Mouse (Mus musculus) erythroblast, embryonic 14.5 days (primary cell): Measurements from ENCODE around the gene Nln.

ENCODE experiments used
- GATA1 ChIP-seq: IDR thresholded peaks from 2 replicates; pipeline ENCODE4 v1.6.1; 2012; ENCODE audit warnings: low read length, inconsistent platforms, mixed read lengths
- TAL1 ChIP-seq: IDR thresholded peaks from 3 replicates; pipeline ENCODE4 v1.6.1; 2012; ENCODE audit warnings: low read length, inconsistent platforms, mixed read lengths

DNA sequence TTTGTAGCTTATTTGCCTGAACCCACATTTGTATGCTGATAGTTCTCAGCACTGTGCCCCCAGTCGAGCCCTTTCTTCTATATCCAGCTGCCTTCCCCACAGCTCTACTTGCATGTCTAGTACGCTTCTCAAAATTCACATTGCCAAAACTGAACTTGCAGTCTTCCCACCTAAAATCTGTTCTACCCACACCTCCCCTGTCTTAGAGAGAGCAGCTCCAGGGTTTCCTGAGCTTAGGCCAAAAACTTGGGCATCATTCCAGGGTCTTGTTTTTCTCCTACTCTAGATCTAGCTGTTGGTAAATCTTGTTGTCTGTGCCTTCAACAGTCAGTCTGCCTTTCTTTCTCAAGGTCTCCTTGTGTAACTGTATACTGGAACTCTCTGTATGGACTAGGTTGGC lies 5.4 kb upstream of the Nln start:
- TF ChIP-seq GATA1 (no peak), TAL1 (no peak)
